Mouse (Mus musculus) forebrain, embryonic 12.5 days (tissue): ENCODE results near the gene Rpp38. TPM values are rescaled to one million over a fixed set of nuclear protein-coding genes. Genes with fewer than 3 reads are reported as not detected.

ENCODE experiments used
- ATAC-seq: fragments of 200-750 bp; cut with Nextera tagmentation; 2 replicates; pipeline ENCODE4 v1.8.0; 2017; ENCODE audit warnings: moderate TSS enrichment; ENCODE audit not compliant: low FRiP score
- H3K27ac ChIP-seq: fragments of 300-500 bp; sonication (generic); 2 replicates; pipeline ENCODE4 v1.5.1; 2016; ENCODE audit warnings: mild to moderate bottlenecking
- H3K27me3 ChIP-seq: fragments of 300-500 bp; sonication (generic); 2 replicates; pipeline ENCODE4 v1.6.1; 2016; ENCODE audit warnings: mild to moderate bottlenecking
- H3K36me3 ChIP-seq: fragments of 300-500 bp; sonication (generic); replicated peaks from 2 replicates; pipeline ENCODE4 v1.6.1; 2016; ENCODE audit warnings: mild to moderate bottlenecking
- H3K4me1 ChIP-seq: fragments of 300-500 bp; sonication (generic); 2 replicates; pipeline ENCODE4 v1.6.1; 2016
- H3K4me2 ChIP-seq: fragments of 300-500 bp; sonication (generic); 2 replicates; pipeline ENCODE4 v1.6.1; 2016; ENCODE audit warnings: mild to moderate bottlenecking, moderate library complexity
- H3K4me3 ChIP-seq: fragments of 300-500 bp; sonication (generic); replicated peaks from 2 replicates; pipeline ENCODE4 v1.5.1; 2016; ENCODE audit warnings: mild to moderate bottlenecking
- H3K9ac ChIP-seq: fragments of 300-500 bp; sonication (generic); 2 replicates; pipeline ENCODE4 v1.6.1; 2016; ENCODE audit warnings: mild to moderate bottlenecking
- H3K9me3 ChIP-seq: fragments of 300-500 bp; sonication (generic); 2 replicates; pipeline ENCODE4 v1.6.1; 2016
- WGBS: fragments of 180-500 bp; shearing (Covaris S2); methylation state at CpG from one replicate; pipeline ENCODE4 v1.1.7; 2016; 5-methylcytosine and 5-hydroxymethylcytosine counted together
- polyA plus RNA-seq: library from polyadenylated mRNA; unstranded; fragments of >200 nt; fragmentation: Nextera tagmentation; extraction: Ambion mirVana; gene quantifications from 2 replicates; pipeline ENCODE4 v1.2.1, GENCODE M21; 2016

The Rpp38 gene
- polyA plus RNA-seq, 1 experiment from 2014 or later: 17.6 TPM

DNA sequence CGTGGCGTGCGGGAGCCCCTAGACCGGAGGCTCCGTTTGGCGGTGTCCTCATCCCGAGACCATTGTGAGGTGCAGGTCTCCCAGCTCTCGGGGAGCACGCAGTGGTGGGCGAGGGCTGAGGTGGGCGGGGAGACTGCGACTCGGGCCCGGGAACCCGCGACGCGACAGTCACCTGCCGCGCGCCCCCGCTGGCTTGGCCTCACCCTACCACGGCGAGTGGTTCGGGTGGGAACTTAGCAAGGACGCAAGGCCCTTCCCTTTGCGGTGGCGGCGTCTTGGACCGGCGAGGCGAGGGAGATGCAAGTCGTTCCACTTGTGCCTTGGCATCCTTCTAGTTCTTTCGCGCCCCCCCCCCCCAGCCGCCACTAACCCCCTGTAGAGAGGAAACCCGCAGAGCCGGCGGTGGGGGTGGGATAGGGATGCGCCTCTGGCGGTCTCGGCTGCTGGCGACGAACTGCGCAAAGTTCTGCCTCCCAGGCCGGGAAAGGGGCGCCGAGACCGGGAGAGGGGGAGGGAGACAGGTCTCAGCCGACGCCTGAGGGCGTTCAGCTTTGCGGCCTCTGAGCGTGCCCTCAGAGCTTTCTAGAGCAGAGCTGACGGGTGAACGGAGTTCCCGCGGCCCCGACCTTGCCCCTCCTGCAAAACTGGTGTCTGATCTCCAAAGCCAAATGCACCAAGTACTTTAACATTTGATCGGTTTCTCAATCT is 47.8 kb downstream of the Rpp38 start:
- Histone ChIP-seq H3K27me3 (no peaks in the 10 kb centered on the region), H3K36me3 (no peaks in the 10 kb centered on the region), H3K4me1 (peaks cover 18% of the 10 kb centered on the region), H3K4me3 (peak overlapping the region; percentile 79), H3K9ac (peak overlapping the region; percentile 80), H3K4me2 (peak overlapping the region; percentile 79), H3K27ac (peak overlapping the region; percentile 90), H3K9me3 (no peaks in the 10 kb centered on the region)
- under 1% methylated on average over 58 of the region's 60 CpGs for WGBS
- ATAC-seq: peak; percentile 2; the same call in 1 of the 2 replicates

DNA sequence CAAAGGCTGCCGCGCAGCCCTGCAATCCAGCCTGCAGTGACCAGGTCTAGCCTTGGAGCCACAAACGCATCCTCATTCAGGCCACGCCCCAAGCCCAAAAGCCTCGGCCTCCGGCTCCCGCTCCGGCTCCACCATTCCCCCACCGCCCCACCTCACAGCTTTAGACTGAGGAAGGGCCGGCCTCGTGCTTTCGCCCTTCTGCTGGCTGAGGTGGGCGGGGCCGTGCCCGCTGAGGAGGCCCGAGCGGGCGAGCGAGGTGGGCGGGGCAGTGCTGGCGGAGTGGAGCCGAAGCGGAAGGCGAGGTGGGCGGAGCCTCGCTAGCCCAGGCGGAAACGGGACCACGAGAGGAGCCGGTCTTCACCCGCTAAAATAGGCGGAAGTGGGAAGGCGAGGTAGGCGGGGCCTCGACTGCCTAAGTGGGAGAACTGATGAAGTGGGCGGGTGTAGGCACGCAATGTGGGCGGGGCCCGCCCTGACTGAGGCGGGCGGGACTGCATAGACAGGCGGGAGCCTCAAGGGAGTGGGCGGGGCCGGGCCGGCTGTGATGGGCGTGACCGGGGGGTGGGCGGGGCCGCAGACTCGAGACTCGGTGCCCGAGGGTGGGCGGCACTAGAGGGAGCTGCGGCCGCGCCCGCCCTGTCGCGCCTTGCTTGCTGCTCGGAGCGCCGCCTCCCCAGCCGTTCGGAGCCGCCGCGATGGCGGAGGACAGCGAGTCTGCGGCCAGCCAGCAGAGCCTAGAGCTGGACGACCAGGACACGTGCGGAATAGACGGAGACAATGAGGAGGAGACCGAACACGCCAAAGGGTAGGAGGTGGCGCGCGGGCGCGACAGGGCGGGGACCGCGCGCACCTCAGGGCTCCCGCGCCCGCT is 48.6 kb downstream of the Rpp38 start, which contains the start of gene Nmt2:
TSS of gene Nmt2 (plus strand) at position 611 of the 871 bp plus-strand sequence.
- ATAC-seq: peak; percentile 97
- H3K4me2 ChIP-seq: peak within 1 kb of the TSS; percentile 79
- H3K27me3 ChIP-seq: no peaks in the 10 kb centered on the region
- peak within 1 kb of the TSS; percentile 90 for H3K27ac ChIP-seq
- H3K4me3 ChIP-seq: peak within 1 kb of the TSS; percentile 79
- peaks cover 18% of the 10 kb centered on the region for H3K4me1 ChIP-seq
- no peaks in the 10 kb centered on the region for H3K36me3 ChIP-seq
- H3K9ac ChIP-seq: peak within 1 kb of the TSS; percentile 80
- H3K9me3 ChIP-seq: no peaks in the 10 kb centered on the region
- WGBS: under 1% methylated on average over 84 of the region's 88 CpGs

DNA sequence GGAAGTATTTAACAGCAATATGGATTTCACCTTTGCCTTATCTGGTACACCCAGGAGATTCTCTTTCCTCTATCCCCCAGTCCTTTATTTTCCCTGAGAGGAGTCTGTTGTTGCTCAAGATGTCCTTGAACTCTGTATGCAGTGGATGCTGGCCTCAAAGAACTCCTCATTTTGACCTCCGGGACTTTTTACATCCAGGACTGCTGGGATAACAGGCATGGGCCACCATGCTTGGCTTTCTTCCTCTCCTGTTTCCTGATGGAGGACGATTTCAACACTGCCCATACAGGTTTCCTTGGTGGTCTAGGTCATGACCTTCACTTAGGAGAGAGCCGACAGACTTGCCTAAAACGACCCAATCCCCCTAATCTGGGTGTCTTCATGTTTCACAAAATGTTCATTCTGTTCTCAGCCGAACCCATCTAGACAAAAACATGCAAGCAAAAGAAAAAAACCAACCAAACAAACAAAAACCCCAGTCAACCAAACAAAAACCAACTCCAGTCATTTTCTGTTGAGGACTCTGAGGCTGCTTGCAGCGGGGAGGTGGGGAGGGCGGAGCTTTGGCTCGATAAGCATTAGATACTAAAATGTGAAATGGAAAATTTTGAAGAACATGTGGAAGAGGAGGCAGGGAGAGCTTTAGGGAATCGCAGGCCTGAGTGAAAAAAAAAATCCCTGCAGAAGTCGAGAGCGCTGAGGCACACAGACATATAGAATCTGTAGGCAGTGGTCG is 49.4 kb downstream of the Rpp38 start:
- Histone ChIP-seq H3K4me2 (peak overlapping the region; percentile 55), H3K9me3 (no peaks in the 10 kb centered on the region), H3K36me3 (no peaks in the 10 kb centered on the region), H3K4me1 (peaks cover 18% of the 10 kb centered on the region), H3K9ac (peak overlapping the region; percentile 41), H3K27ac (peak overlapping the region; percentile 90), H3K4me3 (peak overlapping the region; percentile 79), H3K27me3 (no peaks in the 10 kb centered on the region)
- ATAC-seq: no peak
- WGBS: 7% methylated on average over 12 of the region's 12 CpGs

DNA sequence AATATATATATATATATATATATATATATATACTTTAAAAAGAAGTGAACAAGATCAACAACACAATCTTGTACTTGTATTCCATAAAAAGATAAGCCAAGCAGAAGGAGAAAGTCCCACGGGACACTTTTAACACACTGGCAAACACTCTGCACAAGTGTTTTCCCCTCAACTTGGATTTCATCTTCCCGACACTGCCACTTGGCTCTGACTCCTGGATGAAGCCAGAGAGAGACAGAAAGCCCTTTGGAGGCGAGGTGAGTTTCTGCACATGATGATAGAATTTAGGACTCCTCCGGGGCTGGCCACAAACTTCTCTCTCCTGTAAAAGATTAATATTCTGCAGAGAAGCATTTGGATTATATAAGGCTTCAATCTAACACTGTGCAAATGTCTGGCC is 51.1 kb downstream of the Rpp38 start:
- Histone ChIP-seq H3K9me3 (no peaks in the 10 kb centered on the region), H3K9ac (no peak overlapping the region), H3K4me2 (no peak overlapping the region), H3K36me3 (no peaks in the 10 kb centered on the region), H3K27ac (no peak overlapping the region), H3K27me3 (no peaks in the 10 kb centered on the region), H3K4me3 (no peak overlapping the region), H3K4me1 (peaks cover 15% of the 10 kb centered on the region)
- ATAC-seq: no peak
- 88% methylated on average over 4 of the region's 4 CpGs for WGBS

Other genes with a start within 250 kb of the Rpp38 start
- gene Fam171a1, start 218.4 kb downstream of the Rpp38 start, polyA plus RNA-seq: 36.8 and 38.5 TPM in 2 replicates
- 64.2 and 66.9 TPM in 2 replicates for gene Nmt2, start 48.4 kb downstream of the Rpp38 start, polyA plus RNA-seq
- gene Acbd7, start 3.5 kb upstream of the Rpp38 start, polyA plus RNA-seq: 0.69 and 1.2 TPM in 2 replicates
- not detected in 2 replicates for gene Olah, start 64.6 kb upstream of the Rpp38 start, polyA plus RNA-seq
- gene Meig1, start 90.0 kb upstream of the Rpp38 start, polyA plus RNA-seq: 2.1 and 3.2 TPM in 2 replicates
- gene Dclre1c, start 91.5 kb upstream of the Rpp38 start, polyA plus RNA-seq: 7.7 and 8.7 TPM in 2 replicates
- gene Suv39h2, start 142.4 kb upstream of the Rpp38 start, polyA plus RNA-seq: 37.8 and 40.3 TPM in 2 replicates
- gene Gm45902, start 180.1 kb upstream of the Rpp38 start, polyA plus RNA-seq: 11.1 and 11.4 TPM in 2 replicates
- gene Hspa14, start 180.2 kb upstream of the Rpp38 start, polyA plus RNA-seq: 104 and 107 TPM in 2 replicates
- gene Cdnf, start 180.4 kb upstream of the Rpp38 start, polyA plus RNA-seq: 0.08 TPM in 2 replicates
- gene Fam107b, start 237.8 kb upstream of the Rpp38 start, polyA plus RNA-seq: 44.2 and 49.3 TPM in 2 replicates